Mouse (Mus musculus) common myeloid progenitor, adult 5-6 weeks (primary cell): Measurements from ENCODE around the gene Ago4. TPM values are rescaled to one million over a fixed set of nuclear protein-coding genes. Genes with fewer than 3 reads are reported as not detected.
A peak's percentile ranks its signal among the peaks of the same experiment; 100 is the strongest.

Experiments
- ATAC-seq: replicated peaks from 2 replicates; pipeline ENCODE4 v1.8.0; 2016; ENCODE audit warnings: low read depth, mild to moderate bottlenecking, moderate TSS enrichment, inconsistent platforms; ENCODE audit not compliant: poor library complexity, severe bottlenecking
- total RNA-seq: library from RNA; stranded (forward); fragments of 200-1000, 187-1606 nt; gene quantifications from 2 replicates; pipeline ENCODE4 v1.2.3, GENCODE M21; 2017

Gene Ago4
- total RNA-seq, 1 experiment from 2014 or later: 4.7 TPM

GRCm38 (mm10) chr4:126532292-126532691, 980 bp downstream of the Ago4 start:
- no peak for ATAC-seq

DNA sequence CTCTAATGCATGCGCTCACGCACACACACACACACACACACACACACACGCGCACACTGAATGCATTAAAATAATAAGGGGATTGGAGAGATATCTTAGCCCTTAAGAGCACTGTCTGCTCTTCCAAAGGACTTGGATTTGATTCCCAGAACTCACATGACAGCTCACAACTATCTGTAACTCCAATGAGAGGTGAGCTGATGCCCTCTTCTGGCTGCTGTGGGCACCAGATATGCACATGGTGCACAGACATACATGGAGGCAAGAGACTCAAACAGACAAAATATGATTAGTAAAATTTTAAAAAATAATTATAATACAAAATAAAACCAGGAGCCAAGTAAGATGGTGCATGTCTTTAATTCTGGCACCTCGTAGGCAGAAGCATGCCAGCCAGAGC, 6.4 kb downstream of the Ago4 start:
- ATAC-seq: no peak

- ATAC-seq: no peak
These were observed 7.1 kb downstream of the Ago4 start for GRCm38 (mm10) chr4:126526164-126526563.

GRCm38 (mm10) chr4:126512308-126513066, 20.8 kb downstream of the Ago4 start:
- ATAC-seq: no peak

DNA sequence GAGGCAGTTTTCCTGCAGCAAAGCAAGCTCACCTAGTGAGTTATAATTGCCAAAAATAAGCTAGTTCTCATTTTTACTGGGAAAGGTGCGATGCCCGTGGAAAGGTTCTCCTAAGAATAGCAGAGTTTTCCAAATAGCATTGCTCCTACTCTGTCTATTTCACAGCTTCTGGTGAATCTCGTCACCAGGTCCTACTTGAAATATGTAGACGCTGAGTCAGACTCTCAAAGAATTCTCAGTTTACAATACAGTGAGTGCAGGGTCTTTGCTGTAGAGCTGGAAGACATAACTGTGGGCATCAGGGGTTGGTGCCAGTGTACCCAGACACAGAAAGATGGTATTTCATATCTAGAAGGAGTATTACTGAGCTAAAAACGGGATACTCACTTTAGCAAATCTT, 22.3 kb downstream of the Ago4 start:
- no peak for ATAC-seq

GRCm38 (mm10) chr4:126509072-126509471, 24.2 kb downstream of the Ago4 start:
- ATAC-seq: no peak

DNA sequence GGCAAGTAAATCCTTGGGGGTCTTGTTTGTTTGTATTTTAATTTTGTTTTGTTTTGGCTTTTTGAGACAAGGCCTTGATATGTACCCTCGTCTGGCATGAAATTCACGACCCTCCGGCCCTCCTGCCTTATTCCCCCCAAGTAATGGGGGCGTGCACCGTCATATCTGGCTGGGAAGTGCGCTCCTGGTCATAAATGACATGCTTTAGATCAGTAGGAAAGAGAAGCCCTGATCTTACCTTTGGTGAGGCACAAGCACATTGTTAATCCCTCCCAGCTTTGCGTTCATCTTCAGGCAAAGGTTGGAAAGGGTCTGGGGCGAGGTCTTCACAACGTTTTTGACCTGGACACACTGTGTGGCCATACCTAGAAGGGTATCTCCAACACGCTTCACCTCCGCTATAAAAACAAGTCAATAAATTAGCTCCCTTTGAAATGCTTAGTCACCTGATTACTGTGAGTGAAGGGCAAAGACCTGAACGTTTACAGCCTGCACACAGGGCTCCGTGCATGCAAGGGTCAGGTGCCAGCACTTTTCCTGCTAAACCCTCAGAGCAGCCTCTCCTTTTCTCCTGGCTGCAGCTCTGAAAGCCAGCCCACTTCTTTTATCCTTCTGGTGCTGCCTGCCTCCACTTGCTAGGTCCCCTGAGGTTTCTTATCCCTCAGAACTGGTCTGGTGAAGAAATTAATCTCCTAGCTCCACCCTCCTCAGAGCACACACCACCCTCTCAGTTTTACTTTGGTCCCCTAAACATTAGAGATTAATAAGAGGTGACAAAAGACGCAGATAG, 25.0 kb downstream of the Ago4 start:
- no peak for ATAC-seq

- no peak for ATAC-seq
These were observed 30.3 kb downstream of the Ago4 start for GRCm38 (mm10) chr4:126502977-126503309.

DNA sequence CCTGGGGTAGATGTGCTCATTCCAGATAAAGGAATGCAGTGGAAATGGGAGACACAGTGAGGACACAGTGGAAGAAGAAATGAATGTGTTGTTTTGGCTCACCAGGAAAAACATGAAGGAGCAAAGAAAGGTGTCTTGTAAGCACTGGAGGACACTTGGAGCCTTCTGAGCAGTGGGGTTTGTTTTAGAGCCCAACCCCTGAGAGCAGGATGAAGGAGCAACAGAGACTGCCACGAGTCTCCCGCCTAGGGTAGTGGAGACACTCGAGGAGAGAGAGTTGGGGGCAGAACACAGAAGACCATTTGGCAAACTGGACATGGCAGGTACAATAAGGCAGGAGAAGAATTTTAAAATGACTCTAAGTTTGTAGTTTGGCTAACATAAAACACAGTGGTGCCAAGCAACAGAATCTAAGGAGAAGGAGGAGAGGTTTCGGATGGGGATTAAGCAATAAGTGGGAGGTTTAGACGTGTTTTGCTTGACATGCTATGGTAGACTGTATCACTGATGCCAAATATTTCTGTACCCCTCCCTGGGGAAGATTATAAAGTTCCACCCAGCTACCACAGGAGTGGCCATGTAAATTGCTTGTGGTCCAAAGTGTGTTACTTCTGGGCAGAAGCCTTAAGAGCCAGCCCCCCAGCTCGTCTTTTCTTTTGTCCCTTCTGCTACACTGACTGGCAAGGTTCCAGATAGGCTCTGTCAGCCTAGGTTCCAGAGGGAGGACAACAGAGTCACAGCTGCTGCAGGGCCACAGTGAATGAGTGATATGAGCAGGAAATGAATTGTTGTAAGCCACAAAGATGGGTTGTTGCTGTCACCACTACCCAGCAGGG, 30.9 kb downstream of the Ago4 start:
- ATAC-seq: 0 out of 2 replicates have a peak, but pooled peaks have one; percentile 22

DNA sequence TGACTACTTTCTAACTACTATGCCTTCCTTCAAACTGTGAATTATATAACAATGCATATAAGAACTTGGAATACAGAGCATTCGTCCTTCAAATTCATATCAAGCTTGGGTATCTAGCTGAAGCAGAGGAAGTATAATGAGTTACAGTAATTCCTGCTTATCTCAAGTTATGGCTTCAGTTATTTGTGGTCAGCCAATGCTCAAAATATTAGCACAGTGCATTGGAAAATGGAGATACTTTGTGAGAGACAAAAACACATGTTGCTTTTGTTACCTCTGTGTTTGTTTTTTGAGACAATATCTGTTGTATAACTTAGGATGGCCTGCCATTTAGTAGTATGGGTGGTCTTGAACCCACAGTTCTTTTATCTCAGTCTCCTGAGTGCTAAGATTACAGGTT, 34.7 kb downstream of the Ago4 start:
- ATAC-seq: 0 out of 2 replicates have a peak, but pooled peaks have one; percentile 32

- no peak for ATAC-seq
These were observed 36.3 kb downstream of the Ago4 start for GRCm38 (mm10) chr4:126496963-126497362.

DNA sequence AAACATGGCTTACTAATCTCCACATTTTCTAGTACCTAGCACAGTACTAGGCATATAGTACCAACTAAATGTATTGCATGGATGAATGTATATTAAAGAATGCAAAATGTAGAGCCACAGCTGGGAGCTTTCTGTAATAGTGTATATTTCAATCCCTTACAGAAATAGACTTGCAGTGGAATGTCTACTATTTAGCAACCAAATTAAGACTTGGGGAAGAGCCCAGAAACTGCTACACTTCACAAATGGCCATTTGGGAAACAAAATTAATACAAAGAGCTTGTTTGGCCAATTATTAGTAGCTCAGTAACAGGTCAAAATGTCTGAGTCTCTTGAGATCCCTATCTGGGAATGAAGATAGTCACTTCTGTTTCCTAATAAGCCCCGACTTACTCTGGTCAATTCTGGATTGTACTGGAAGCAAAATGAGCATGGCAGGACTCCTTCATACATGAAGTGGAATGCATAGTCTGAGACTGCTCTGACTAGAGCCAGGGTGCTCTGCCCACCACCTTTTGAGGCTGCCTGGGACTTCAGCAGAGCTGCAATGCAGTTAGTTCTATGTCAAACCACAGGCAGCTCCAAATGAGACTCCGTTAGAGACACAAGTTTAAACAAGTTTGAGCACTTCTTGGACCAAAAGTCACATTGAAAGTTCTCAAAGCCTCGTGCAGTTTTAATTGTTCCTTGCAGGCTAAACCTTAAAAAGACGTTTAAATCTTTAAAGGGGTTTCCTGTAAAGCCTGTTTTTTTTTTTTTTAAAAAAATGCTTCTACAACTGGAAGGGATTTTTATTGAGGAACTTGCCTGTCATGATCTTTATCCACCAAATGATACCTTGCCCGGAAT, 37.1 kb downstream of the Ago4 start:
- ATAC-seq: no peak

DNA sequence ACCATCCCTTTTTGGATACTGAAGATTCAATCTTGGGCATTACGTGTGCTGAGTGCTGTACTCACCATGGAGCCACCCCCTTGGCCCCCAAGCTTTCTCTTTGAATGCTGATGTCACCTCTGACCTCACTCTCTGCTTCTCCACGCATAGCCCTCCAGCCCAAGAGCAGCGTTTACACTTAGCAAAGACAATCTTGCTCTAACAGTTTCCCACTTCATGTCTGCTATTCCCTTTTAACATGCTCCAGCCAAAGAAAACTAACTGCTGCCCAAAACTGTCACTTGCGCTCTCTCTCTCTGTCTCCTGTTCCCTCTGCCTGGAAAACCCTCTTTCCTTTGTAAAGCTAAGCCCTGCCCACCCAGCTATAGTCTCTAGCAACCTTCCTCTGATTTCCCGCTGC, 37.8 kb downstream of the Ago4 start:
- ATAC-seq: no peak

DNA sequence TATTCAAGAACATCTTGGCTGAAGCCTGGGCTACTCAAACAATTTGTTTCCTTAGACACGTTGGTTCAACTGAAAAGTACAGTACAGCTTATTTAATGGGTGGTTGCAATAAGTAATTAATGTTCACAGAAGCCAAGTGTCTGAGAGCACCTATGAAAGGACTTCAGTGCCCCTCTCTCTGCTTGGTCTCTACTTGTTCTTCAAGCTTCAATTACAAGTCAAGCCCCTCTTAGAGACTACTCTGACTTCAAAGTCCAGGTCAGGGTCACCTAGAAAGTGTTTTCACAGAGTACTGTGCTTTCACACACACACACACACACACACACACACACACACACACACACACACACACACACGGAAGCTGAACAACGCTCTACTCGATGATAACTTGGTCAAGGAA, 39.9 kb downstream of the Ago4 start:
- no peak for ATAC-seq

- no peak for ATAC-seq
These were observed 41.3 kb downstream of the Ago4 start for GRCm38 (mm10) chr4:126491977-126492376.

DNA sequence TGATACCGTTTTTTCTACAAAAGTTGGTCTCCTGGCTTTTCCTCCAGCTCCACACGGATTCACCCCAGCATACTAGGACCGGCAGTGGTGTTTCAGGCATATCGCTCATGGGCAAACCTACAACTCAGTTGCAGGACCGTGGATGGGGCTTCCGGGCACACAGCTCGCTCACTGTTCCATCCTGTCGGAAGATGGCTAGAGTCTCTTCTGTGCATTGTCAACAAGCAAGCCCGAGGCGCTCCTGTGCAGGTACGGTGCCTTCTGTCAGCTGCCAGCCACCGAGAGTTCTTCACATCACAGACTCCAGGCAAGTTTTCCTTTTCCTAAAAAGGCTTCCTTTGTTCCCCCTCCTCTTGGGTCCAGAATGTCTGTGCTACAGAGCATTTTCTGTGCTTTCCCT, 42.5 kb downstream of the Ago4 start:
- ATAC-seq: no peak

DNA sequence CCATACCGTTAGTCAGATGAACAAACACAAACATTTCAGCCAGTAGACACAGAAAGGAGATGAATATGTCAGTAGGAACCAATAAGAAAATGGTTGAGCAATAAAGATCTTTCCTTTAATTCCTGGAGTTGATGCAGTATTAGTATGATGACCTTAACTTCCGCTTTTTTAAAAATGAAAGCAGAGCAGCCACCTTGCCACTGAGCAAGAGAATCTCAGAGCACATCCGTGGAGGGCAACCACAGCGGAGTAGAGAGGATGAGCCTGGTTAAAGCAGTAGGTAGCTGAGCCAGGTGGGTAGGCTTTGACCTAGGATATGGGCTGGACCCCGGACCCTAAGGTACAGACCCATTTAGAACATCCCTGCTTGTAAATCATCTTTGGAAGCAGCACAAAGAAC, 43.5 kb downstream of the Ago4 start:
- ATAC-seq: peak; percentile 92

DNA sequence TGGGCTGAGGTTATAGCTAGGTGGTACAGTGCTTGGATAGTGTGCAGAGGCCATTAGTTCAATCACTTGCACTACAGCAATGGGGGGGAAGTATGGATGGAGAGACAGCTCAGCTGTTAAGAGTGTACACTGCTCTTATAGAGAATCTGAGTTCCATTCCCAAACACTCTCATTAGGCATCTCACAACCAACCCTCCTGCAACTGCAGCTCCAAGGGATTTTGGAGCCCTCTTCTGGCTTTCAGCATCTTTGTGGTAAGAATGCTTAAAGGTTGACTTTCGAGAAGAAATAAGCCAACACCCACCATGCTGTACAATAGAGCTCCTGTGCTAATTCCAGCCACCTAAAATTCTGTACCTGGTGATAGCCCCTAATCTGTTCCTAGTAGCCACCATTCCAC, 47.1 kb downstream of the Ago4 start:
- ATAC-seq: no peak

GRCm38 (mm10) chr4:126485065-126485464, 48.2 kb downstream of the Ago4 start:
- ATAC-seq: no peak

DNA sequence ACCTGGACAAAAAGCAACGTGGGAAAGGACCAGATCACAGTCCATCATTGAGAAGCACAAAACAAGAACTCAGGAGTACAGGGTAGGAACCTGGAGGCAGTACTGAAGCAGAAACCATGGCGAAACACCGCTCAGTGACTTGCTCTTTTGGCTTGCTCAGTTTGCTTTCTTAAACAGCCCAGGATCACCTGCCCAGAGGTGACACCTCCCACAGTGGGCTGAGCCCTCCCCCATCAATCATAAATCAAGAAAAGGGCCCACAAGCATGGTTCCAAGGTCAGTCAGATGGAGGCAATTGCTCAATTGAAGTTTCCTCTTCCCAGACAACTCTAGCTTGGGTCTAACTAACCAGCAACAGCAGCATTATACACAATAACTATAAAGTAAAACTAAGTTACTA, 49.4 kb downstream of the Ago4 start:
- no peak for ATAC-seq
